Mouse (Mus musculus) intestine, embryonic 15.5 days (tissue): Measurements from ENCODE around the gene Cyb5d2. TPM values are rescaled to one million over a fixed set of nuclear protein-coding genes. Genes with fewer than 3 reads are reported as not detected.

Source experiments
- ATAC-seq: fragments of 200-750 bp; cut with Nextera tagmentation; 2 replicates; pipeline ENCODE4 v1.8.0; 2017; ENCODE audit warnings: moderate TSS enrichment, moderate library complexity
- H3K27ac ChIP-seq: fragments of 300-500 bp; sonication (generic); 2 replicates; pipeline ENCODE4 v1.5.1; 2015; ENCODE audit warnings: mild to moderate bottlenecking, inconsistent platforms
- H3K27me3 ChIP-seq: fragments of 300-500 bp; sonication (generic); replicated peaks from 2 replicates; pipeline ENCODE4 v1.6.1; 2015; ENCODE audit warnings: inconsistent platforms
- H3K36me3 ChIP-seq: fragments of 300-500 bp; sonication (generic); 2 replicates; pipeline ENCODE4 v1.6.1; 2015; ENCODE audit warnings: inconsistent platforms
- H3K4me1 ChIP-seq: fragments of 300-500 bp; sonication (generic); replicated peaks from 2 replicates; pipeline ENCODE4 v1.6.1; 2015; ENCODE audit warnings: inconsistent platforms
- H3K4me2 ChIP-seq: fragments of 300-500 bp; sonication (generic); replicated peaks from 2 replicates; pipeline ENCODE4 v1.6.1; 2015; ENCODE audit warnings: mild to moderate bottlenecking, inconsistent platforms
- H3K4me3 ChIP-seq: fragments of 300-500 bp; sonication (generic); replicated peaks from 2 replicates; pipeline ENCODE4 v1.5.1; 2015; ENCODE audit warnings: inconsistent platforms
- H3K9ac ChIP-seq: fragments of 300-500 bp; sonication (generic); 2 replicates; pipeline ENCODE4 v1.6.1; 2015; ENCODE audit warnings: inconsistent platforms
- H3K9me3 ChIP-seq: fragments of 300-500 bp; sonication (generic); 2 replicates; pipeline ENCODE4 v1.6.1; 2016; ENCODE audit warnings: inconsistent platforms
- WGBS: fragments of 180-500 bp; shearing (Covaris S2); methylation state at CpG from one replicate; pipeline ENCODE4 v1.1.7; 2015; 5-methylcytosine and 5-hydroxymethylcytosine counted together
- polyA plus RNA-seq: library from polyadenylated mRNA; unstranded; fragments of >200 nt; fragmentation: Nextera tagmentation; extraction: Ambion mirVana; gene quantifications from 2 replicates; pipeline ENCODE4 v1.2.1, GENCODE M21; 2015

Cyb5d2 gene
- 4.1 and 4.8 TPM in 2 replicates for polyA plus RNA-seq

GRCm38 (mm10) chr11:72795455-72796295, at the start of gene Cyb5d2, which contains the start of gene Zzef1:
Gene Cyb5d2 (minus strand): TSS chr11:72796142.
Gene Zzef1 (plus strand): TSS chr11:72796226.
- Histone ChIP-seq H3K27ac (peak within 1 kb of the TSS; percentile 59), H3K4me1 (no peaks in the 10 kb centered on the region), H3K9me3 (no peaks in the 10 kb centered on the region), H3K4me2 (peak within 1 kb of the TSS; percentile 85), H3K36me3 (no peaks in the 10 kb centered on the region), H3K4me3 (peak within 1 kb of the TSS; percentile 94), H3K9ac (peak within 1 kb of the TSS; percentile 77), H3K27me3 (no peaks in the 10 kb centered on the region)
- ATAC-seq, result peak; percentile 94
- under 1% methylated on average over 69 of the region's 69 CpGs for WGBS

- no peaks in the 10 kb centered on the region for H3K4me1 ChIP-seq
- H3K9ac ChIP-seq, result no peak overlapping the region
- H3K27me3 ChIP-seq, result no peaks in the 10 kb centered on the region
- H3K4me2 ChIP-seq, result no peak overlapping the region
- no peak overlapping the region for H3K4me3 ChIP-seq
- no peak for ATAC-seq
- H3K27ac ChIP-seq, result no peak overlapping the region
- WGBS, result 83% methylated on average over 2 of the region's 2 CpGs
- H3K9me3 ChIP-seq, result no peaks in the 10 kb centered on the region
- H3K36me3 ChIP-seq, result peaks cover 24% of the 10 kb centered on the region
These were observed 49.6 kb upstream of the Cyb5d2 start for GRCm38 (mm10) chr11:72845526-72845925.

GRCm38 (mm10) chr11:72843576-72843975, 47.6 kb upstream of the Cyb5d2 start:
- Histone ChIP-seq H3K36me3 (peaks cover 16% of the 10 kb centered on the region), H3K9me3 (no peaks in the 10 kb centered on the region), H3K4me1 (no peaks in the 10 kb centered on the region), H3K9ac (no peak overlapping the region), H3K4me3 (no peak overlapping the region), H3K27ac (no peak overlapping the region), H3K27me3 (no peaks in the 10 kb centered on the region), H3K4me2 (no peak overlapping the region)
- no peak for ATAC-seq

GRCm38 (mm10) chr11:72842731-72843130, 46.8 kb upstream of the Cyb5d2 start:
- peaks cover 9% of the 10 kb centered on the region; the same call in 1 of the 2 replicates for H3K36me3 ChIP-seq
- no peak overlapping the region for H3K27ac ChIP-seq
- 88% methylated on average over 3 of the region's 3 CpGs for WGBS
- H3K9ac ChIP-seq, result no peak overlapping the region
- no peaks in the 10 kb centered on the region for H3K27me3 ChIP-seq
- no peaks in the 10 kb centered on the region for H3K9me3 ChIP-seq
- no peaks in the 10 kb centered on the region for H3K4me1 ChIP-seq
- H3K4me3 ChIP-seq, result no peak overlapping the region
- no peak for ATAC-seq
- no peak overlapping the region for H3K4me2 ChIP-seq

- ATAC-seq, result no peak
- H3K4me2 ChIP-seq, result no peak overlapping the region
- no peak overlapping the region for H3K9ac ChIP-seq
- H3K36me3 ChIP-seq, result peaks cover 20% of the 10 kb centered on the region; the same call in 1 of the 2 replicates
- H3K27me3 ChIP-seq, result no peaks in the 10 kb centered on the region
- no peak overlapping the region for H3K4me3 ChIP-seq
- no peaks in the 10 kb centered on the region for H3K4me1 ChIP-seq
- no peaks in the 10 kb centered on the region for H3K9me3 ChIP-seq
- 93% methylated on average over 3 of the region's 3 CpGs for WGBS
- H3K27ac ChIP-seq, result no peak overlapping the region
These were observed 33.9 kb upstream of the Cyb5d2 start for GRCm38 (mm10) chr11:72829869-72830268.

- 77% methylated on average over 7 of the region's 7 CpGs for WGBS
- Histone ChIP-seq H3K36me3 (peaks cover 15% of the 10 kb centered on the region), H3K9me3 (no peaks in the 10 kb centered on the region), H3K9ac (no peak overlapping the region), H3K4me2 (no peak overlapping the region), H3K4me3 (no peak overlapping the region), H3K27ac (no peak overlapping the region), H3K27me3 (no peaks in the 10 kb centered on the region), H3K4me1 (no peaks in the 10 kb centered on the region)
- peak; percentile 58 for ATAC-seq
These were observed 25.1 kb upstream of the Cyb5d2 start for GRCm38 (mm10) chr11:72821041-72821440.

GRCm38 (mm10) chr11:72818067-72818466, 22.1 kb upstream of the Cyb5d2 start:
- Histone ChIP-seq H3K4me1 (no peaks in the 10 kb centered on the region), H3K4me2 (no peak overlapping the region), H3K27me3 (no peaks in the 10 kb centered on the region), H3K4me3 (no peak overlapping the region), H3K36me3 (peaks cover 7% of the 10 kb centered on the region; the same call in 1 of the 2 replicates), H3K9me3 (no peaks in the 10 kb centered on the region), H3K9ac (no peak overlapping the region), H3K27ac (no peak overlapping the region)
- no peak for ATAC-seq
- 90% methylated on average over 7 of the region's 7 CpGs for WGBS

- no peak overlapping the region for H3K4me2 ChIP-seq
- no peak overlapping the region for H3K4me3 ChIP-seq
- H3K4me1 ChIP-seq, result no peaks in the 10 kb centered on the region
- 80% methylated on average over 1 of the region's 1 CpGs for WGBS
- H3K27ac ChIP-seq, result no peak overlapping the region
- peaks cover 7% of the 10 kb centered on the region; the same call in 1 of the 2 replicates for H3K36me3 ChIP-seq
- H3K9me3 ChIP-seq, result no peaks in the 10 kb centered on the region
- no peak for ATAC-seq
- no peaks in the 10 kb centered on the region for H3K27me3 ChIP-seq
- no peak overlapping the region for H3K9ac ChIP-seq
These were observed 20.9 kb upstream of the Cyb5d2 start for GRCm38 (mm10) chr11:72816859-72817258.

- Histone ChIP-seq H3K4me1 (no peaks in the 10 kb centered on the region), H3K9me3 (no peaks in the 10 kb centered on the region), H3K36me3 (peaks cover 5% of the 10 kb centered on the region; the same call in 1 of the 2 replicates), H3K4me3 (no peak overlapping the region), H3K9ac (no peak overlapping the region), H3K27me3 (no peaks in the 10 kb centered on the region), H3K4me2 (no peak overlapping the region), H3K27ac (no peak overlapping the region)
- no peak for ATAC-seq
- 79% methylated on average over 2 of the region's 2 CpGs for WGBS
These were observed 18.2 kb upstream of the Cyb5d2 start for GRCm38 (mm10) chr11:72814188-72814587.

GRCm38 (mm10) chr11:72813687-72814086, 17.7 kb upstream of the Cyb5d2 start:
- 97% methylated on average over 5 of the region's 5 CpGs for WGBS
- peaks cover 5% of the 10 kb centered on the region; the same call in 1 of the 2 replicates for H3K36me3 ChIP-seq
- no peak for ATAC-seq

GRCm38 (mm10) chr11:72807992-72808391, 12.1 kb upstream of the Cyb5d2 start:
- no peaks in the 10 kb centered on the region for H3K27me3 ChIP-seq
- no peak overlapping the region for H3K4me3 ChIP-seq
- H3K27ac ChIP-seq, result no peak overlapping the region
- 67% methylated on average over 4 of the region's 4 CpGs for WGBS
- H3K9me3 ChIP-seq, result no peaks in the 10 kb centered on the region
- no peak overlapping the region for H3K4me2 ChIP-seq
- peak; percentile 83 for ATAC-seq
- peaks cover 8% of the 10 kb centered on the region for H3K4me1 ChIP-seq
- H3K9ac ChIP-seq, result no peak overlapping the region
- H3K36me3 ChIP-seq, result no peaks in the 10 kb centered on the region

More at GRCm38 (mm10) chr11:72813687-72814086, 17.7 kb upstream of the Cyb5d2 start:
- Histone ChIP-seq H3K9ac (no peak overlapping the region), H3K27ac (no peak overlapping the region), H3K9me3 (no peaks in the 10 kb centered on the region), H3K27me3 (no peaks in the 10 kb centered on the region), H3K4me3 (no peak overlapping the region), H3K4me1 (no peaks in the 10 kb centered on the region), H3K4me2 (no peak overlapping the region)

GRCm38 (mm10) chr11:72806556-72806955, 10.6 kb upstream of the Cyb5d2 start:
- WGBS, result 73% methylated on average over 2 of the region's 2 CpGs
- Histone ChIP-seq H3K4me1 (peaks cover 8% of the 10 kb centered on the region), H3K9ac (no peak overlapping the region), H3K9me3 (no peaks in the 10 kb centered on the region), H3K4me3 (no peak overlapping the region), H3K36me3 (no peaks in the 10 kb centered on the region), H3K27ac (no peak overlapping the region), H3K4me2 (no peak overlapping the region), H3K27me3 (no peaks in the 10 kb centered on the region)
- ATAC-seq, result no peak

- H3K36me3 ChIP-seq, result no peaks in the 10 kb centered on the region
- no peak overlapping the region for H3K4me2 ChIP-seq
- peaks cover 8% of the 10 kb centered on the region for H3K4me1 ChIP-seq
- no peaks in the 10 kb centered on the region for H3K27me3 ChIP-seq
- 79% methylated on average over 3 of the region's 3 CpGs for WGBS
- ATAC-seq, result peak; percentile 52; the same call in 1 of the 2 replicates
- H3K27ac ChIP-seq, result no peak overlapping the region
- no peak overlapping the region for H3K4me3 ChIP-seq
- no peak overlapping the region for H3K9ac ChIP-seq
- no peaks in the 10 kb centered on the region for H3K9me3 ChIP-seq
These were observed 9.3 kb upstream of the Cyb5d2 start for GRCm38 (mm10) chr11:72805232-72805631.
